Mouse (Mus musculus) midbrain, embryonic 11.5 days (tissue): ENCODE results near the gene Abcb4. TPM values are rescaled to one million over a fixed set of nuclear protein-coding genes. Genes with fewer than 3 reads are reported as not detected.
"Not testable (repeated sequence)": the region's sequence is repeated elsewhere in the genome, so short reads cannot be mapped to it uniquely, and the experiment has no call there.

ENCODE experiments used
- ATAC-seq: fragments of 200-750 bp; cut with Nextera tagmentation; 2 replicates; pipeline ENCODE4 v1.8.0; 2017; ENCODE audit warnings: moderate TSS enrichment, moderate library complexity; ENCODE audit not compliant: low FRiP score
- DNase-seq: peaks from one replicate; pipeline ENCODE4 v3.0.0; 2015; ENCODE audit warnings: low spot score; ENCODE audit errors: missing footprints
- H3K27ac ChIP-seq: fragments of 300-500 bp; sonication (generic); 2 replicates; pipeline ENCODE4 v1.5.1; 2014; ENCODE audit warnings: low read depth, low read length
- H3K27me3 ChIP-seq: fragments of 300-500 bp; sonication (generic); 2 replicates; pipeline ENCODE4 v1.6.1; 2014; ENCODE audit warnings: mild to moderate bottlenecking, low read length, moderate library complexity, mixed read lengths; ENCODE audit not compliant: control insufficient read depth, insufficient read depth
- H3K36me3 ChIP-seq: fragments of 300-500 bp; sonication (generic); 2 replicates; pipeline ENCODE4 v1.6.1; 2014; ENCODE audit warnings: mild to moderate bottlenecking, low read length, moderate library complexity, mixed read lengths; ENCODE audit not compliant: control insufficient read depth, insufficient read depth
- H3K4me1 ChIP-seq: fragments of 300-500 bp; sonication (generic); 2 replicates; pipeline ENCODE4 v1.6.1; 2014; ENCODE audit warnings: low read length; ENCODE audit not compliant: control insufficient read depth, insufficient read depth
- H3K4me2 ChIP-seq: fragments of 300-500 bp; sonication (generic); 2 replicates; pipeline ENCODE4 v1.6.1; 2014; ENCODE audit warnings: mild to moderate bottlenecking, moderate library complexity
- H3K4me3 ChIP-seq: fragments of 300-500 bp; sonication (generic); 2 replicates; pipeline ENCODE4 v1.5.1; 2014; ENCODE audit warnings: low read depth, low read length
- H3K9ac ChIP-seq: fragments of 300-500 bp; sonication (generic); 2 replicates; pipeline ENCODE4 v1.6.1; 2014; ENCODE audit warnings: low read length
- H3K9me3 ChIP-seq: fragments of 300-500 bp; sonication (generic); 2 replicates; pipeline ENCODE4 v1.6.1; 2016; ENCODE audit warnings: low read length; ENCODE audit not compliant: control insufficient read depth
- WGBS: fragments of 180-500 bp; shearing (Covaris S2); extraction: QIAGEN DNeasy Blood & Tissue Kit; methylation state at CpG from one replicate; pipeline ENCODE4 v1.1.7; 2014; 5-methylcytosine and 5-hydroxymethylcytosine counted together
- polyA plus RNA-seq: library from polyadenylated mRNA; unstranded; fragments of >200 nt; fragmentation: Nextera tagmentation; extraction: Ambion mirVana; gene quantifications from 2 replicates; pipeline ENCODE4 v1.2.1, GENCODE M21; 2014

Abcb4 gene
- polyA plus RNA-seq, 1 experiment from 2014 or later: 0.60 TPM

DNA sequence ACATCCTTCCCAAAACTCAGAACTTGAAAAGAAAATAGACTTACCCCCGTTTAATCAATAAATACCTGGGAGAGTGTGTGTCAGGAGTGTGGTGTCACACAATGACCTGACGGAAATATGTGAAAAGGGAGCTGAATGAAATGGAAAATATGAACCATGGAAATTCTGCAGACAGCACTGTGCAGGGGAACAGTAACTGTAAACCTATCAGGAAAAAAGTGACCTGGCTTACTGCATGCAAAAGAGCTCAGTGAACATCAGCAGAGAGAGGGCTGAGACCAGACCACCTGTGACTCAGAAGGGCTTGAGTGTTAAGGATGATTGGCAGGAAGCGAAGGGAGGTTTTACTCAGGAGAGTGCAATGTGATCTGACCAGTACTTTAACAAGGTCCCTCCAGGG lies 92.0 kb downstream of the Abcb4 start:
- Histone ChIP-seq H3K9ac (no peak overlapping the region), H3K4me1 (no peaks in the 10 kb centered on the region), H3K4me2 (no peak overlapping the region), H3K4me3 (no peak overlapping the region), H3K27me3 (no peaks in the 10 kb centered on the region), H3K27ac (no peak overlapping the region), H3K36me3 (no peaks in the 10 kb centered on the region; the same call in 1 of the 2 replicates), H3K9me3 (no peaks in the 10 kb centered on the region)
- 89% methylated on average over 3 of the region's 3 CpGs for WGBS
- no peak for DNase-seq
- ATAC-seq: no peak

DNA sequence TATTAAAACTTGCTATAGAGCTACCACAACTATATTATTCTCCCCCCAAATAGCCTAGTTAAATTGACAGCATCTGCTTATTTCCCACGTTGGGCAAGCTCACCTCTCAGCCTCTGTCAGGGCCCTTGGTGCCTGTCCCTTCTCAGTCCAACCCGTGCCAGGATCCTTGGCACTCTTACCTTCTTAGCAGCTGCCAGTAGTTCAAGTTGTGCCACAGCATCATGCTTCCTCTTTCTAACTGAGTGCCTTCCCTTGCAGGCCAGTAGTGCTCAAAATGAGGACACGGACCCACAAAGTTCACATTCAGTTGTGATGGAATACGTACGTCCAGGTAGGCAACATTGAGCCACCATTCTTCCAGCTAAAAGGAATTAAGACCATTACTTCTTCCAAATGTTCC lies 94.4 kb downstream of the Abcb4 start:
- no peak overlapping the region for H3K9ac ChIP-seq
- no peak overlapping the region for H3K27ac ChIP-seq
- WGBS: 89% methylated on average over 5 of the region's 5 CpGs
- no peaks in the 10 kb centered on the region for H3K4me1 ChIP-seq
- H3K36me3 ChIP-seq: no peaks in the 10 kb centered on the region
- no peak for ATAC-seq
- no peak overlapping the region for H3K4me2 ChIP-seq
- H3K9me3 ChIP-seq: no peaks in the 10 kb centered on the region
- H3K27me3 ChIP-seq: no peaks in the 10 kb centered on the region
- no peak for DNase-seq
- no peak overlapping the region for H3K4me3 ChIP-seq

DNA sequence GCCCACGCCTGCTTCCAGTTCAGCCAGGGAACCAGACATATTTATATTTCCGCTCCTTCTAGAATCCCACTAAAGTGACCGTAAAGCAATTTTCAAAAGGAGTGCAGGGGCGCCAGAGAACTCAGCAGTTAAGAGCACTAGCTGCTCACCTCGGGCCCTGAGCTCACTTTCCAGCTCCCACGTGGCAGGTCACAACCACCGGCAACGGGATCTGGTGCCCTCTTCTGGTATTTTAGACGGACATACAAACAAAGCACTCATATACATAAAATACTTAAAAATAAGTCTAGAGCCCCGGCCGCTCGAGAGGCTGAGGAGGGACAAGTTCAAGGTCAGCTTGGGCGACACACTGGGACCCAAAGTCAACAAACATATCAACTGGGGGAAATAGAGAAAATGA lies 97.0 kb downstream of the Abcb4 start:
- Histone ChIP-seq H3K27ac (no peak overlapping the region), H3K9me3 (no peaks in the 10 kb centered on the region), H3K4me3 (no peak overlapping the region), H3K9ac (no peak overlapping the region), H3K36me3 (no peaks in the 10 kb centered on the region), H3K27me3 (no peaks in the 10 kb centered on the region), H3K4me1 (no peaks in the 10 kb centered on the region), H3K4me2 (no peak overlapping the region)
- DNase-seq (no peak), ATAC-seq (no peak)
- 88% methylated on average over 13 of the region's 13 CpGs for WGBS

DNA sequence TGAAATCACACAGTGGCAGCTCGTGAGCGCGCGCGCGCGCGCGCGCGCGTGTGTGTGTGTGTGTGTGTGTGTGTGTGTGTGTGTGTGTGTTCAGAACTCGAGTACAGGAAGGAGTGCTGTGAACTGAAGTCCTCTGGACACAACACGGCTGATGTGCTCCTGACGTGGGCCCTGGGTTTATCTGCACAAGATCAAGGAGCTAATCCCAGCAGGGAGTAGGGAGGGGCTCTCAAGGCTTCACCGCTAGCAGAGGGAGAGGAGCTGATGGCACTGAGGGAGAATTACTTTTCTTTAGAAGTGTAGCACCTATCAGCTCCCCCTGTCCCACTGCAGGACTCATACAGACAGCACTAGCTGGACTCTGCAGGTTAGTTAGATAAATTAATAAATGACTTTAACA lies 98.1 kb downstream of the Abcb4 start:
- Histone ChIP-seq H3K9me3 (no peaks in the 10 kb centered on the region), H3K36me3 (no peaks in the 10 kb centered on the region), H3K4me1 (peaks cover 4% of the 10 kb centered on the region; the same call in 1 of the 2 replicates), H3K4me3 (no peak overlapping the region), H3K4me2 (no peak overlapping the region), H3K9ac (no peak overlapping the region), H3K27me3 (no peaks in the 10 kb centered on the region), H3K27ac (no peak overlapping the region)
- no peak for DNase-seq
- 82% methylated on average over 16 of the region's 16 CpGs for WGBS
- ATAC-seq: no peak

DNA sequence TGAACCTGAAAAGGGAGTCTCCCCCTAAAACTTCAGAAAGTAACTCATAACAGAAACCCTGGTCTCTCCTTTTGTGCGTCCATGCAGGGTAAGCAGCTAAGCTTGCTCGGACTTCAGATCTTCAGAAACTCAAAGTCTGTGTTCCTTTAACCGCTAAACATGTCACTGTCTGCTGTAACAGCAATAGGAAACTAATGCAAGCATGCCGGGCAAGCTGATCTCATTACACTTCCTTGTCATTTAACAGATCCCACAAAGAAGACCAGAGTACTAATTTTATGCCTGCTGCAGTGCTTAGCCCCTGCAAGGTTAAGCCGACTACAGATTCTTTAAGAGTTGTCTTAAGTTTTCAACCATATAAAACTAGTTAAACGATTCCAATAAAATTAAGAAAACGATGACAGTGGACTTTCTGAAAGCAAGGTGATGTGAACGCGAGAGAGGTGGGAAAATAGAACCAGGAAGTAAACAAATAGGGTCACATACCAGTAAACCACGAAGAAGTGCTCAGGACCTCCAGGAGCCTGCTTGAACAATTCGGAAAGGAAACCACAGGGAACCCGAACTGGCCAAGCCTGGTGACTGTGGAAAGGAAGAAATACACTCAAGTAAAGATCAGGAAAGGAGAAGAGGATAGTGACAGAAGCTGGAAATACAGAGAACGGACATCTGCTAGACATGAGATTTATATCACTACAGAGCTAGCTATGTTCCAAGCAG lies 102.6 kb downstream of the Abcb4 start:
- no peak overlapping the region for H3K27ac ChIP-seq
- H3K27me3 ChIP-seq: no peaks in the 10 kb centered on the region
- 21% methylated on average over 13 of the region's 13 CpGs for WGBS

DNA sequence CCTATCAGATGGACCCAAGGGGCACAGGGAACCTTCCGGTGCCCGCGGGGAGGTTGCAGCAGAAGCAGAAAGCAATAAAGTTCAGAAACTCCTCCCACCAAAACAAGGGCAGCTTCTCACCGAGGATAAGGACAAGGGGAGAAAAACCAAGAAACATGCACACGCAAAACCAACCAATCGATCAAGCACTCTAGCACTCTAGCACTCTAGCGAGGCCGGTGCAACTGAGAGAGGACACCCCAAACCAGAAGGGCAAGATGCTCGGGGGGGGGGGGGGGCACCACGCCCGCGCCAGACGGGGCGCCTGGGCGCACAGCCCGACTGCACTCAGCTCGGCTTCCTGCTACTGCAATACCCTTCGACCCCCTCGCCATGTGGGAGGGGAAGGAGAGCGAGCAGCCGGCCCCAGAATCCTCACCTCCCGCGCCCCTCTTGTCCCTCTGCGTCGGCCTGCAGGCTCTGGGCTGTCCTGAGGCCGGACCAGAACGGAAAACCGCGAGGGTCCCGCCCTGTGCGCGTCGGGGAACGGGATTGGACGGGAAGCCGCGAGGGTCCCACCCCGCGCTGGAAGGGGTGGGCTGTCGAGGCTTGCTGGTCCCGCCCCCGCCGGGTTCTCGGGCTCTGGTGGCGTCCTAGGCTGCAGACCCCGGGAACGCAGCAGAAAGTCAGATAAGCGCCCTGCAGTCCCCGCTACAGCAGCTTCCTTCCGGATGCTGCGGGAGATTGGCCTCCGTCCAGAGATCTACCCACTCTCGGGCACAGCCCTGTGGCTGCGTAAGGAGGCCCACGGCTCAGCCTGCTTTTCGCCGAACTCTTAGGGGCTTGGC lies 103.4 kb downstream of the Abcb4 start, which contains the start of gene Crot:
Gene Crot, minus strand, starts transcription at position 639 of the 827 bp plus-strand sequence.
- H3K4me1 ChIP-seq: peaks cover 11% of the 10 kb centered on the region; the same call in 1 of the 2 replicates
- WGBS: under 1% methylated on average over 54 of the region's 57 CpGs
- DNase-seq: peak; percentile 99
- H3K36me3 ChIP-seq: no peaks in the 10 kb centered on the region
- no peaks in the 10 kb centered on the region for H3K9me3 ChIP-seq
- ATAC-seq: peak; percentile 100
- peak within 1 kb of the TSS; percentile 50 for H3K4me2 ChIP-seq
- H3K9ac ChIP-seq: peak within 1 kb of the TSS; percentile 81
- H3K27me3 ChIP-seq: no peaks in the 10 kb centered on the region
- H3K27ac ChIP-seq: peak within 1 kb of the TSS; percentile 83
- H3K4me3 ChIP-seq: peak within 1 kb of the TSS; percentile 68

More for the DNA sequence above, 102.6 kb downstream of the Abcb4 start:
- no peaks in the 10 kb centered on the region for H3K9me3 ChIP-seq
- DNase-seq (peak; percentile 92), ATAC-seq (no peak)
- peak overlapping the region; percentile 50 for H3K4me2 ChIP-seq
- peaks cover 11% of the 10 kb centered on the region; the same call in 1 of the 2 replicates for H3K4me1 ChIP-seq
- no peaks in the 10 kb centered on the region for H3K36me3 ChIP-seq
- H3K4me3 ChIP-seq: peak overlapping the region; percentile 68
- H3K9ac ChIP-seq: peak overlapping the region; percentile 81

DNA sequence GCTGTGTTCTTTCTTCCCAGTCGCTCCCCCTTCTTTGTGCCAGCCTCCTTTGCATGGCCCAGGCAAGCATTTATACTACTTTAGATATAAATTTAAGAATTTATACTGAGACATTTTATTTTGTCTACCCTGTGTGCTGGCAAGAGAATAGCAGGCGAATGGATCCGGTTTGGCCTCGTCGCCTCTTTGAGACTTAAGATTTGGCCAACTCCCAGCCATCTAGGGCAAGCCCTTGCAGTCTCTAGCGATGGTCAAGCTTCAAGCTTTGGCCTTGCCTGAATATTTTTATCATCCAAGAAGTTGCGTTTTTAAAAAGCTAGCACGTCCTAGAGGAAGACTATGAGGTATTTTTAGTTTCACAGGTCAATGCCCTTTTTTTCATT lies 104.0 kb downstream of the Abcb4 start:
- H3K4me3 ChIP-seq: peak overlapping the region; percentile 68
- peak overlapping the region; percentile 50 for H3K4me2 ChIP-seq
- no peaks in the 10 kb centered on the region for H3K27me3 ChIP-seq
- ATAC-seq (peak; percentile 30; the same call in 1 of the 2 replicates), DNase-seq (no peak)
- peak overlapping the region; percentile 83 for H3K27ac ChIP-seq
- 10% methylated on average over 8 of the region's 8 CpGs for WGBS
- H3K4me1 ChIP-seq: peaks cover 11% of the 10 kb centered on the region; the same call in 1 of the 2 replicates
- H3K9ac ChIP-seq: peak overlapping the region; percentile 81
- no peaks in the 10 kb centered on the region for H3K36me3 ChIP-seq
- H3K9me3 ChIP-seq: no peaks in the 10 kb centered on the region

DNA sequence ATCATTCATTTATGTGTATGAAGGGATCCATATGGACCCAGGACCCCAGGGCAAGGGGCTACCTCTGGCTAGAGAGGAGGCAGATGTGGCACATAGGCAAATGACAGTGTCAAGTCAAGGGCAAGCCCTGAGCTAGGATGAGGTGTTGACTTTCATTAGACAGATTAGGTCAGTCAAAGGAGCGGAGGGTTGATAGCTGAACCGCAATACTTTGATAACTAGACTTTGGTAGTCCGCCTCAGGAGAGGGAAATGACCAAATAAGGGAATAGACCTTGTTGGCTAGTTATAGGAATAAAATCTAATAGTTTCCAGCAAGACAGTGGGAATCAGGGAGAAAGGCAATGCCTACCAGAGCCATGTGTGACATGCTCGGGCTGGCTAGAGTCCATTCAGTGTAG lies 105.6 kb downstream of the Abcb4 start:
- no peak overlapping the region for H3K27ac ChIP-seq

DNA sequence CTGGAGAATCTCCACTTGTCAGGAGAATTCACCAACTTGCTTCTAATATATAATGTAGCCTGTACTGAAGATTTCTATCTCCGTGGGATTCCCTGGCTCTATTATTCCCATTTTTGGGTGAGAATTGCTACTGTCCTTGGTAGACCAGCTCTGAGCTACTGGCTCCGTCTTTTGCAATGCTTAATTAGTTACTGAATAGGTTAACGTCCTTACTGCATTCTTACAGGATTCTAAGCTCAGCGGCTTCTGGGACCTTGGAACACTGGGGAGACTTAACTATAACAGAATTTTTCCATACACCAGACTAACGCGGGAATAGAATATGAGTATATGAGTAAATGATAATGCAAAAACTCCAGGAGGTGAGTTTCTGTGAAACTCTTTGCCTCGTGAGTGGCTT lies 106.5 kb downstream of the Abcb4 start:
- not testable (repeated sequence) for H3K27me3 ChIP-seq, ATAC-seq, H3K4me2 ChIP-seq, DNase-seq, H3K36me3 ChIP-seq, H3K9me3 ChIP-seq, H3K27ac ChIP-seq, H3K4me3 ChIP-seq, H3K9ac ChIP-seq
- WGBS: 19% methylated on average over 7 of the region's 7 CpGs
- H3K4me1 ChIP-seq: peaks cover 11% of the 10 kb centered on the region; the same call in 1 of the 2 replicates

More for the DNA sequence above, 105.6 kb downstream of the Abcb4 start:
- Histone ChIP-seq H3K4me3 (no peak overlapping the region), H3K27me3 (no peaks in the 10 kb centered on the region), H3K4me1 (peaks cover 11% of the 10 kb centered on the region; the same call in 1 of the 2 replicates), H3K36me3 (no peaks in the 10 kb centered on the region), H3K9me3 (no peaks in the 10 kb centered on the region), H3K4me2 (no peak overlapping the region), H3K9ac (no peak overlapping the region)
- ATAC-seq (no peak), DNase-seq (no peak)
- WGBS: 61% methylated on average over 4 of the region's 4 CpGs
